Mouse (Mus musculus): Measurements from ENCODE around the gene Chmp2a. TPM values are rescaled to one million over a fixed set of nuclear protein-coding genes. Genes with fewer than 3 reads are reported as not detected.
A peak's percentile ranks its signal among the peaks of the same experiment; 100 is the strongest.

The Chmp2a gene
- polyA plus RNA-seq, 1 experiment = 159 TPM

DNA sequence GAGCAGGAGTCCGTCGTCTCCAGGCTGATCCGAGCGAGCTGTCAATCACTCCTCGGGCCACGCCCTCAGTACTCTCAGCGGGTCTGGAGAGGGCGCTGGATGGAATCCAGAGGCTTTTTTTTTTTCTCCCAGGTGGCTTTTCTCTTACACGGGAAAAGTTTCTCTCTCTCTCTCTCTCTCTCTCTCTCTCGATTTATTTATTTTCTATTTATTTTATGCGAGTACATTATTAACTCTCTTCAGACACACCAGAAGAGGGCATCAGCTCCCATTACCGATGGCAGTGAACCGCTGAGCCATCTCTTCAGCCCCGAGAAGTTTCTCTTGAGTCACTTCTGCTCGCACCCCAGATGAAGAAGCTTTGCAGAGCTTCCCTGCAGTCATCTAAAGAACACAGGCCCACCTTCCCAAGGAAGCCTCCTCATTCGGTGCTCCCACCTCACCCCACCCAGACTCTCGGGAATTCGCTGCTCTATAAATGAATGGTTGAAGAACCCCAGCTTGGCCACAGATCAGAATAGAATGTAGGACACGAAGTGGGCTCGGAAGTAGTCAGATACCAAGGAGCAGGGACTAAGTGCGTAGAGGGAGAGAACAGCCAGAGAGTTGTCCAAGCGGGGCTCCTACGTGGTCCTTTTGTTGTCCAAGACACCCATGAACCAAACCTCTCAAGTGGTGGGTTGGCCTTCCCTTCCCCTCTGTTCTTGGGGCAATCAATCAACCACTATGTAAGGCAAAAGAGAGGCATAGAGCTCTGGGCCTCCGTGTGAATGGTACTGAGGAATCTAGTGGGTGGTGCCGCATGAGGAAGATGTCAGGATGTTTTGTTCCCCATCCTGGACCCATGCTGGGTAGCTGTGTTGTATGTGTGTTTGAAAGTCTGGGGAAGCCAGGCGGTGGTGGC, 24.4 kb downstream of the Chmp2a start, which contains the start of gene Zbtb45:
Gene Zbtb45 (minus strand): TSS at position 30 of the 904 bp plus-strand sequence.
- H3K4me1 ChIP-seq (ENCODE audit: control insufficient read depth, insufficient read depth, low read length) = peaks cover 1% of the 10 kb centered on the region
- peak within 1 kb of the TSS; percentile 98 for H3K27ac ChIP-seq (ENCODE audit: insufficient read depth, low read length)
- H3K9me3 ChIP-seq (replicated peaks; ENCODE audit: control insufficient read depth, insufficient read depth, low read length, poor library complexity, severe bottlenecking) = no peaks in the 10 kb centered on the region
- peak within 1 kb of the TSS; percentile 97 for H3K4me3 ChIP-seq (ENCODE audit: low read depth, low read length)
- H3K9ac ChIP-seq (ENCODE audit: low read depth, poor library complexity, severe bottlenecking) = peak within 1 kb of the TSS; percentile 92
- TF ChIP-seq EP300 (IDR thresholded peaks at IDR 0.05; ENCODE audit: insufficient read depth, low read depth, low read length) (no peak), CTCF (IDR thresholded peaks at IDR 0.05; ENCODE audit: low read depth, low read length) (no peak), POLR2A (IDR thresholded peaks at IDR 0.05; ENCODE audit: insufficient read depth, low read length) (no peak)
- no peaks in the 10 kb centered on the region for H3K36me3 ChIP-seq (ENCODE audit: control insufficient read depth, insufficient read depth, low read length, poor library complexity, severe bottlenecking)
- no peaks in the 10 kb centered on the region for H3K27me3 ChIP-seq (ENCODE audit: control insufficient read depth, insufficient read depth, low read length, poor library complexity, severe bottlenecking)

- H3K4me3 ChIP-seq (ENCODE audit: low read depth, low read length) = peak overlapping the region; percentile 97
- no peaks in the 10 kb centered on the region for H3K4me1 ChIP-seq (ENCODE audit: control insufficient read depth, insufficient read depth, low read length)
- TF ChIP-seq CTCF (IDR thresholded peaks at IDR 0.05; ENCODE audit: low read depth, low read length) (peak; percentile 87), EP300 (IDR thresholded peaks at IDR 0.05; ENCODE audit: insufficient read depth, low read depth, low read length) (0 out of 2 replicates have a peak, but pooled peaks have one; percentile 10), POLR2A (IDR thresholded peaks at IDR 0.05; ENCODE audit: insufficient read depth, low read length) (no peak)
- H3K36me3 ChIP-seq (ENCODE audit: control insufficient read depth, insufficient read depth, low read length, poor library complexity, severe bottlenecking) = no peaks in the 10 kb centered on the region
- H3K9ac ChIP-seq (ENCODE audit: low read depth, poor library complexity, severe bottlenecking) = peak overlapping the region; percentile 92
- no peaks in the 10 kb centered on the region for H3K9me3 ChIP-seq (replicated peaks; ENCODE audit: control insufficient read depth, insufficient read depth, low read length, poor library complexity, severe bottlenecking)
- H3K27ac ChIP-seq (ENCODE audit: insufficient read depth, low read length) = peak overlapping the region; percentile 98
- no peaks in the 10 kb centered on the region for H3K27me3 ChIP-seq (ENCODE audit: control insufficient read depth, insufficient read depth, low read length, poor library complexity, severe bottlenecking)
Measured at GRCm38 (mm10) chr7:13009143-13010004, 25.2 kb downstream of the Chmp2a start.

- Histone ChIP-seq H3K36me3 (ENCODE audit: control insufficient read depth, insufficient read depth, low read length, poor library complexity, severe bottlenecking) (no peaks in the 10 kb centered on the region), H3K4me1 (ENCODE audit: control insufficient read depth, insufficient read depth, low read length) (no peaks in the 10 kb centered on the region), H3K4me3 (ENCODE audit: low read depth, low read length) (peak overlapping the region; percentile 55), H3K9ac (ENCODE audit: low read depth, poor library complexity, severe bottlenecking) (peak overlapping the region; percentile 92), H3K27me3 (ENCODE audit: control insufficient read depth, insufficient read depth, low read length, poor library complexity, severe bottlenecking) (no peaks in the 10 kb centered on the region), H3K9me3 (replicated peaks; ENCODE audit: control insufficient read depth, insufficient read depth, low read length, poor library complexity, severe bottlenecking) (no peaks in the 10 kb centered on the region), H3K27ac (ENCODE audit: insufficient read depth, low read length) (no peak overlapping the region)
- no peak for TF ChIP-seq CTCF (IDR thresholded peaks at IDR 0.05; ENCODE audit: low read depth, low read length)
- TF ChIP-seq EP300 (IDR thresholded peaks at IDR 0.05; ENCODE audit: insufficient read depth, low read depth, low read length) = no peak
- no peak for TF ChIP-seq POLR2A (IDR thresholded peaks at IDR 0.05; ENCODE audit: insufficient read depth, low read length)
Measured at GRCm38 (mm10) chr7:13007341-13008092, 27.1 kb downstream of the Chmp2a start.

GRCm38 (mm10) chr7:13006531-13006930, 28.1 kb downstream of the Chmp2a start:
- Histone ChIP-seq H3K36me3 (ENCODE audit: control insufficient read depth, insufficient read depth, low read length, poor library complexity, severe bottlenecking) (no peaks in the 10 kb centered on the region), H3K9ac (ENCODE audit: low read depth, poor library complexity, severe bottlenecking) (peak overlapping the region; percentile 92), H3K27ac (ENCODE audit: insufficient read depth, low read length) (no peak overlapping the region), H3K4me3 (ENCODE audit: low read depth, low read length) (peak overlapping the region; percentile 55), H3K27me3 (ENCODE audit: control insufficient read depth, insufficient read depth, low read length, poor library complexity, severe bottlenecking) (no peaks in the 10 kb centered on the region), H3K4me1 (ENCODE audit: control insufficient read depth, insufficient read depth, low read length) (no peaks in the 10 kb centered on the region), H3K9me3 (replicated peaks; ENCODE audit: control insufficient read depth, insufficient read depth, low read length, poor library complexity, severe bottlenecking) (no peaks in the 10 kb centered on the region)
- no peak for TF ChIP-seq EP300 (IDR thresholded peaks at IDR 0.05; ENCODE audit: insufficient read depth, low read depth, low read length)
- no peak for TF ChIP-seq POLR2A (IDR thresholded peaks at IDR 0.05; ENCODE audit: insufficient read depth, low read length)
- TF ChIP-seq CTCF (IDR thresholded peaks at IDR 0.05; ENCODE audit: low read depth, low read length) = no peak

- peak overlapping the region; percentile 55 for H3K4me3 ChIP-seq (ENCODE audit: low read depth, low read length)
- TF ChIP-seq POLR2A (IDR thresholded peaks at IDR 0.05; ENCODE audit: insufficient read depth, low read length) (no peak), EP300 (IDR thresholded peaks at IDR 0.05; ENCODE audit: insufficient read depth, low read depth, low read length) (no peak), CTCF (IDR thresholded peaks at IDR 0.05; ENCODE audit: low read depth, low read length) (no peak)
Measured at GRCm38 (mm10) chr7:13006011-13006410, 28.6 kb downstream of the Chmp2a start.

More at GRCm38 (mm10) chr7:13006011-13006410, 28.6 kb downstream of the Chmp2a start:
- Histone ChIP-seq H3K27ac (ENCODE audit: insufficient read depth, low read length) (no peak overlapping the region), H3K4me1 (ENCODE audit: control insufficient read depth, insufficient read depth, low read length) (no peaks in the 10 kb centered on the region), H3K9me3 (replicated peaks; ENCODE audit: control insufficient read depth, insufficient read depth, low read length, poor library complexity, severe bottlenecking) (no peaks in the 10 kb centered on the region), H3K9ac (ENCODE audit: low read depth, poor library complexity, severe bottlenecking) (peak overlapping the region; percentile 92), H3K36me3 (ENCODE audit: control insufficient read depth, insufficient read depth, low read length, poor library complexity, severe bottlenecking) (no peaks in the 10 kb centered on the region), H3K27me3 (ENCODE audit: control insufficient read depth, insufficient read depth, low read length, poor library complexity, severe bottlenecking) (no peaks in the 10 kb centered on the region)
